Mouse (Mus musculus) cerebellum, adult 2 months (tissue): ENCODE measurements around the gene Smurf2.

Source experiments
- CTCF ChIP-seq: fragments of 200-500 bp; IDR thresholded peaks from 2 replicates; pipeline ENCODE4 v1.5.1; 2011; ENCODE audit warnings: low read depth, mild to moderate bottlenecking, control low read depth, low read length, moderate library complexity, borderline replicate concordance; ENCODE audit not compliant: insufficient read depth
- POLR2A ChIP-seq: fragments of 200-500 bp; IDR thresholded peaks from 2 replicates; pipeline ENCODE4 v1.6.1; 2011; ENCODE audit warnings: low read length, control low read depth, borderline replicate concordance; ENCODE audit not compliant: insufficient read depth

GRCm38 (mm10) chr11:106782841-106783764, 137.4 kb downstream of the Smurf2 start:
- TF ChIP-seq CTCF = no peak
- no peak for TF ChIP-seq POLR2A
